Mouse (Mus musculus) lung, adult 2 months (tissue): ENCODE measurements at regions not wholly inside any gene's neighbourhood (a gene's known extent, or its start where the extent isn't known, plus 50 kb on each side); places are given as distances from the start of the nearest gene placed in this dataset.

Experiments used
- CTCF ChIP-seq: fragments of 200-500 bp; IDR thresholded peaks from 2 replicates; pipeline ENCODE4 v1.5.1; 2011; ENCODE audit warnings: mild to moderate bottlenecking, low read length, control low read depth; ENCODE audit not compliant: insufficient read depth
- POLR2A ChIP-seq: fragments of 200-500 bp; IDR thresholded peaks from 2 replicates; pipeline ENCODE4 v1.6.1; 2011; ENCODE audit warnings: low read depth, mild to moderate bottlenecking, control low read depth, low read length, borderline replicate concordance; ENCODE audit errors: extremely low read depth

DNA sequence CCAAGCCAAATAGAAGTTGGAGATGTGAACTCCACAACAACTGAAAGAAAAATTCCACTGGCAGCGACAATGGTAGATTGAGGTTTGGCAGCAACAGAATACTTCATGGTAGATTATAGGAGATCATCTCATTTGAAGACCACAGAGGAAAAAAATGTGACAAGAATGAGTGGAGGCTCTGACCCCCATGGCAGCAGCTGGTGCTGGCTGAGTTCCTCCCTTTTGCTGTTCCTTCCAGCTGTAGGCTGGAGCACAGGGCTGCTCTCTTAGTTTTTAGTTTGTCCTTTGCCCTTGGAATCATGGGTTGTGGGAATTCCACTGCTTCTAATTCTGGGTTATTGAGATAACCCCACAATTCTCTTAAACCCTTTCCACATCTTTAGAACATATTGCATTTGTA lies 248.8 kb downstream of the Pros1 start:
- TF ChIP-seq POLR2A (no peak), CTCF (no peak)
